Mouse (Mus musculus): Measurements from ENCODE around the gene Klhl10.

GRCm38 (mm10) chr11:100430052-100430451 lies 11.7 kb upstream of the Klhl10 start:
- TF ChIP-seq CTCF (IDR thresholded peaks at IDR 0.05) (no peak), EP300 (IDR thresholded peaks at IDR 0.05) (no peak)
